Mouse (Mus musculus): ENCODE measurements at regions not wholly inside any gene's neighbourhood (a gene's known extent, or its start where the extent isn't known, plus 50 kb on each side); places are given as distances from the start of the nearest gene placed in this dataset.

- DNase-seq (ENCODE audit: low spot score) = no peak
- H3K4me3 ChIP-seq = no peak overlapping the region
- H3K36me3 ChIP-seq = no peaks in the 10 kb centered on the region
- no peaks in the 10 kb centered on the region for H3K4me1 ChIP-seq
- no peak overlapping the region for H3K27ac ChIP-seq
- no peaks in the 10 kb centered on the region for H3K27me3 ChIP-seq (ENCODE audit: insufficient read depth, poor library complexity, severe bottlenecking)
- WGBS = 76% methylated on average over 5 of the region's 5 CpGs
- H3K9me3 ChIP-seq = no peaks in the 10 kb centered on the region
Observed at GRCm38 (mm10) chr2:9689518-9689917, 191.5 kb upstream of the 4930412O13Rik start.

GRCm38 (mm10) chr2:9691506-9691905, 189.5 kb upstream of the 4930412O13Rik start:
- 88% methylated on average over 5 of the region's 5 CpGs for WGBS
- H3K4me1 ChIP-seq = no peaks in the 10 kb centered on the region
- H3K36me3 ChIP-seq = no peaks in the 10 kb centered on the region
- no peaks in the 10 kb centered on the region for H3K9me3 ChIP-seq
- DNase-seq (ENCODE audit: low spot score) = no peak
- H3K27ac ChIP-seq = no peak overlapping the region
- H3K4me3 ChIP-seq = no peak overlapping the region
- no peaks in the 10 kb centered on the region for H3K27me3 ChIP-seq (ENCODE audit: insufficient read depth, poor library complexity, severe bottlenecking)

- no peaks in the 10 kb centered on the region for H3K4me1 ChIP-seq
- no peaks in the 10 kb centered on the region for H3K27me3 ChIP-seq (ENCODE audit: insufficient read depth, poor library complexity, severe bottlenecking)
- no peak overlapping the region for H3K27ac ChIP-seq
- 76% methylated on average over 8 of the region's 8 CpGs for whole genome bisulfite sequencing
- DNase-seq (ENCODE audit: low spot score) = no peak
- no peaks in the 10 kb centered on the region for H3K36me3 ChIP-seq
- no peaks in the 10 kb centered on the region for H3K9me3 ChIP-seq
- H3K4me3 ChIP-seq = no peak overlapping the region
Observed at GRCm38 (mm10) chr2:9691906-9692305, 189.1 kb upstream of the 4930412O13Rik start.

- Histone ChIP-seq H3K9me3 (no peaks in the 10 kb centered on the region), H3K27me3 (ENCODE audit: insufficient read depth, poor library complexity, severe bottlenecking) (no peaks in the 10 kb centered on the region), H3K36me3 (no peaks in the 10 kb centered on the region), H3K27ac (no peak overlapping the region), H3K4me1 (no peaks in the 10 kb centered on the region), H3K4me3 (no peak overlapping the region)
- WGBS = 58% methylated on average over 9 of the region's 9 CpGs
- DNase-seq (ENCODE audit: low spot score) = no peak
Observed at GRCm38 (mm10) chr2:9693351-9693750, 187.7 kb upstream of the 4930412O13Rik start.

GRCm38 (mm10) chr2:9694178-9694577, 186.9 kb upstream of the 4930412O13Rik start:
- Histone ChIP-seq H3K27ac (no peak overlapping the region), H3K27me3 (ENCODE audit: insufficient read depth, poor library complexity, severe bottlenecking) (no peaks in the 10 kb centered on the region), H3K4me1 (no peaks in the 10 kb centered on the region), H3K9me3 (no peaks in the 10 kb centered on the region), H3K36me3 (no peaks in the 10 kb centered on the region), H3K4me3 (no peak overlapping the region)
- WGBS = 91% methylated on average over 8 of the region's 8 CpGs
- no peak for DNase-seq (ENCODE audit: low spot score)

GRCm38 (mm10) chr2:9697591-9698345, 183.3 kb upstream of the 4930412O13Rik start:
- 72% methylated on average over 6 of the region's 6 CpGs for WGBS
- Histone ChIP-seq H3K27ac (no peak overlapping the region), H3K9me3 (no peaks in the 10 kb centered on the region), H3K4me3 (no peak overlapping the region), H3K36me3 (no peaks in the 10 kb centered on the region), H3K4me1 (no peaks in the 10 kb centered on the region), H3K27me3 (ENCODE audit: insufficient read depth, poor library complexity, severe bottlenecking) (no peaks in the 10 kb centered on the region)
- DNase-seq (ENCODE audit: low spot score) = no peak

GRCm38 (mm10) chr2:9704266-9704665, 176.8 kb upstream of the 4930412O13Rik start:
- 78% methylated on average over 3 of the region's 3 CpGs for WGBS
- no peak for DNase-seq (ENCODE audit: low spot score)
- H3K36me3 ChIP-seq = no peaks in the 10 kb centered on the region
- no peaks in the 10 kb centered on the region for H3K9me3 ChIP-seq
- no peak overlapping the region for H3K27ac ChIP-seq
- H3K4me1 ChIP-seq = no peaks in the 10 kb centered on the region
- H3K4me3 ChIP-seq = no peak overlapping the region
- H3K27me3 ChIP-seq (ENCODE audit: insufficient read depth, poor library complexity, severe bottlenecking) = no peaks in the 10 kb centered on the region

- H3K4me3 ChIP-seq = no peak overlapping the region
- no peak overlapping the region for H3K27ac ChIP-seq
- H3K36me3 ChIP-seq = no peaks in the 10 kb centered on the region
- no peak for DNase-seq (ENCODE audit: low spot score)
- H3K9me3 ChIP-seq = no peaks in the 10 kb centered on the region
- H3K4me1 ChIP-seq = no peaks in the 10 kb centered on the region
- WGBS = 76% methylated on average over 7 of the region's 7 CpGs
- no peaks in the 10 kb centered on the region for H3K27me3 ChIP-seq (ENCODE audit: insufficient read depth, poor library complexity, severe bottlenecking)
Observed at GRCm38 (mm10) chr2:9709466-9709865, 171.6 kb upstream of the 4930412O13Rik start.

GRCm38 (mm10) chr2:9717904-9718303, 163.1 kb upstream of the 4930412O13Rik start:
- WGBS = 56% methylated on average over 1 of the region's 1 CpGs
- Histone ChIP-seq H3K9me3 (no peaks in the 10 kb centered on the region), H3K27me3 (ENCODE audit: insufficient read depth, poor library complexity, severe bottlenecking) (no peaks in the 10 kb centered on the region), H3K4me1 (no peaks in the 10 kb centered on the region), H3K27ac (no peak overlapping the region), H3K36me3 (no peaks in the 10 kb centered on the region), H3K4me3 (no peak overlapping the region)
- DNase-seq (ENCODE audit: low spot score) = no peak

- no peak overlapping the region for H3K27ac ChIP-seq
- H3K36me3 ChIP-seq = no peaks in the 10 kb centered on the region
- H3K4me1 ChIP-seq = 0 out of 2 replicates have a peak, but pooled peaks cover 3% of the 10 kb centered on the region
- H3K9me3 ChIP-seq = no peaks in the 10 kb centered on the region
- H3K27me3 ChIP-seq (ENCODE audit: insufficient read depth, poor library complexity, severe bottlenecking) = no peaks in the 10 kb centered on the region
- 75% methylated on average over 7 of the region's 7 CpGs for WGBS
- no peak for DNase-seq (ENCODE audit: low spot score)
- no peak overlapping the region for H3K4me3 ChIP-seq
Observed at GRCm38 (mm10) chr2:9733243-9733642, 147.8 kb upstream of the 4930412O13Rik start.

GRCm38 (mm10) chr2:9744181-9744580, 136.9 kb upstream of the 4930412O13Rik start:
- 87% methylated on average over 3 of the region's 3 CpGs for WGBS
- no peaks in the 10 kb centered on the region for H3K9me3 ChIP-seq
- no peak overlapping the region for H3K4me3 ChIP-seq

GRCm38 (mm10) chr2:9749829-9750788, 130.9 kb upstream of the 4930412O13Rik start:
- H3K27me3 ChIP-seq (ENCODE audit: insufficient read depth, poor library complexity, severe bottlenecking) = 0 out of 2 replicates have a peak, but pooled peaks cover 3% of the 10 kb centered on the region
- H3K36me3 ChIP-seq = no peaks in the 10 kb centered on the region
- H3K4me3 ChIP-seq = no peak overlapping the region
- no peak overlapping the region for H3K27ac ChIP-seq
- DNase-seq (ENCODE audit: low spot score) = no peak
- WGBS = 39% methylated on average over 11 of the region's 11 CpGs
- H3K4me1 ChIP-seq = no peaks in the 10 kb centered on the region
- H3K9me3 ChIP-seq = no peaks in the 10 kb centered on the region

More at GRCm38 (mm10) chr2:9744181-9744580, 136.9 kb upstream of the 4930412O13Rik start:
- Histone ChIP-seq H3K27me3 (ENCODE audit: insufficient read depth, poor library complexity, severe bottlenecking) (0 out of 2 replicates have a peak, but pooled peaks cover 10% of the 10 kb centered on the region), H3K4me1 (no peaks in the 10 kb centered on the region), H3K36me3 (no peaks in the 10 kb centered on the region), H3K27ac (no peak overlapping the region)
- DNase-seq (ENCODE audit: low spot score) = no peak

- no peak for DNase-seq (ENCODE audit: low spot score)
- H3K4me3 ChIP-seq = no peak overlapping the region
- no peaks in the 10 kb centered on the region for H3K27me3 ChIP-seq (ENCODE audit: insufficient read depth, poor library complexity, severe bottlenecking)
- H3K36me3 ChIP-seq = no peaks in the 10 kb centered on the region
- 86% methylated on average over 7 of the region's 7 CpGs for WGBS
- no peaks in the 10 kb centered on the region for H3K4me1 ChIP-seq
- no peaks in the 10 kb centered on the region for H3K9me3 ChIP-seq
- no peak overlapping the region for H3K27ac ChIP-seq
Observed at GRCm38 (mm10) chr2:9753691-9754090, 127.4 kb upstream of the 4930412O13Rik start.

All from heart, embryonic 10.5 days (tissue).